Mouse (Mus musculus) gastrocnemius, adult 8-10 months (tissue): ENCODE results near the gene Rtel1. TPM values are rescaled to one million over a fixed set of nuclear protein-coding genes. Genes with fewer than 3 reads are reported as not detected.

Source experiments
- DNase-seq, 2 experiments: peaks; one replicate each; pipeline ENCODE4 v3.0.0; 2022; ENCODE audit warnings: low spot score in 2 of 2
- total RNA-seq, 4 experiments: library from RNA; stranded (reverse); gene quantifications; 2 replicates each; pipeline ENCODE4 v1.2.4; 2022

The Rtel1 gene
- total RNA-seq, 4 experiments from 2014 or later: 8.4 to 12.9 (median 9.0) TPM

GRCm38 (mm10) chr2:181386663-181387210 is 67.2 kb downstream of the Rtel1 start:
- no peak for DNase-seq

GRCm38 (mm10) chr2:181390136-181390870 is 70.8 kb downstream of the Rtel1 start:
- no peak for DNase-seq

- DNase-seq: no peak
Measured at GRCm38 (mm10) chr2:181391022-181391421, 71.5 kb downstream of the Rtel1 start.

- no peak for DNase-seq
Measured at GRCm38 (mm10) chr2:181391541-181391940, 72.0 kb downstream of the Rtel1 start.

DNA sequence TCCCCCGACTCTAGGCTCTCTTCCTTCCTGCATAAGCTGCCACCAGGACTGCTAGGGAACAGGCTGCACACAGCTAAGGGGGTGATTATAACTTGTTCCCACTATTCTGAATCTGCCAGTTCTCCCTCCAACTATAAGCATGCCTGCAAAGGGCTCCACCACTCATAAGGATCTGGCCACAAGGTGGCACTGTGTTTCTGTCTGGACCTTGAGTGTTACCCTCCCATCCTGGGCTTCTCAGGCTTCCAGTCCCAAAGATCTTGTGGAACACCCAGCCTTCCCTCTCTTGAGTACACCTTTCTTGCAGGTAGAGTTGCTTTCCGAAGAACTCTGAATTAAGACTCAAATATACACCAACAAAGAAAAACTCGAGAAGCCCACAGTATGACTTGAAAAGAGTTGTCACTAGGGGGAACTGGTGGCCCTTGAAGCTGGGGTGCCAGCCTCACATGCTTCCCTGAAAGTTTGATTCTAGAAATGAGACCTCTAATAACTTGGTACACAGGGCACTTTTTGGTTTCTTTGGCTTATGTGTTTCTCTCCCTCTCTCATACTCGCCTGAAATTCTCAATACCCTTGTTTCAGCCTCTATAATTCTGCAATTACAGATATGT is 73.2 kb downstream of the Rtel1 start:
- peak; percentile 80 for DNase-seq

- no peak for DNase-seq
Measured at GRCm38 (mm10) chr2:181394086-181394485, 74.5 kb downstream of the Rtel1 start.

- no peak for DNase-seq
Measured at GRCm38 (mm10) chr2:181397207-181397761, 77.7 kb downstream of the Rtel1 start.

DNA sequence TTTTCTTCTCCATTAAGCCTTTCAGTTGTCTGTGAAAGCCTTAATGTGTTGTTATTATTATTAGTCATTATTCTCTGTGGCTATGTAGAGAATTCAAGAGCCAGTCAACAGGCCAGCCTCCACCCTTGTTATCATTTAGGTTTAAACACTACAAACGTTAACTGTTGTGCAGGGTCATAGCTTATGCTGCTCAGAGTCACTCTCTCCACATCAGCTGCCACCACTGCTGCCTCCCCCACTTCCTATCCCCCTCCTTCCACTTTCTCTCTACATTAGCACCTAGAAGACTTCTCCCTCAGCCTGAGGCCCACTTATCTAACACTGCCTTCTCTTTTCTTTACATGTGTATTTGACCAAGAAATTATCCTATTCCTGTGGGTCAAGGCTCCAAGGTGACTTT is 82.0 kb downstream of the Rtel1 start:
- no peak for DNase-seq

DNA sequence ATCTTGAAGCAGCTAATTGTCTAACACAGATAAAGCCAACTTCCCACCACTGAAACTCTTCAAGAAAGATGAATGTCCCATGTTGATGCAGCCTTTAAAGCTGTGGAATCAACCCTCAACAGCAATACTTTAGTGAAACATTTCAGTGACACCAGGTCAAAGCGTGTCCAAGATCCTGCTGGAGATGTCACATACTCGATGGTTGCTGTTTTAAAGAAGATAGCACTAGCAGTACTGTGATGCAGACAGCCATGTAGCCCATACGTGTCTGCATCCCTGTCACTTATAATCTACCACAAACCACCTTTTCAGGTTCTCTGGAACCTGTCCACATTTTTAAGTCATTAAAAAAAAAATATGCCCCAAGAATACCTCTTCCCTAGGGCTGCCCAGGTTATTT is 84.2 kb downstream of the Rtel1 start:
- DNase-seq: no peak

Other genes with a start within 250 kb of the Rtel1 start
- gene Kcnq2, start 184.4 kb upstream of the Rtel1 start, total RNA-seq: under 1 TPM in 2 of 4 experiments, not detected in 2; 0.15 to 0.19 TPM
- gene Eef1a2, start 162.7 kb upstream of the Rtel1 start, total RNA-seq: 1,000 to 10,000 TPM; 1,913 to 2,067 (median 2,007) TPM
- gene Ppdpf, start 132.5 kb upstream of the Rtel1 start, total RNA-seq: 10 to 100 TPM; 38.4 to 43.8 (median 40.1) TPM
- gene Ptk6, start 117.0 kb upstream of the Rtel1 start, total RNA-seq: not detected
- under 1 TPM in 2 of 4 experiments, not detected in 2; 0.22 to 0.24 TPM for gene Srms, start 106.6 kb upstream of the Rtel1 start, total RNA-seq
- gene Fndc11, start 99.7 kb upstream of the Rtel1 start, total RNA-seq: not detected
- gene Helz2, start 77.7 kb upstream of the Rtel1 start, total RNA-seq: 1 to 10 TPM; 1.4 to 1.8 (median 1.6) TPM
- gene Gmeb2, start 31.7 kb upstream of the Rtel1 start, total RNA-seq: 1 to 10 TPM; 6.8 to 9.8 (median 7.9) TPM
- not detected for gene Stmn3, start 5.2 kb upstream of the Rtel1 start, total RNA-seq
- 10 to 100 TPM in 2 of 4 experiments, 1 to 10 TPM in 2; 9.3 to 11.2 (median 10.3) TPM for gene Zgpat, start 45.2 kb downstream of the Rtel1 start, total RNA-seq
- 10 to 100 TPM; 20.9 to 25.1 (median 23.8) TPM for gene Arfrp1, start 45.7 kb downstream of the Rtel1 start, total RNA-seq
- gene Lime1, start 60.3 kb downstream of the Rtel1 start, total RNA-seq: 1 to 10 TPM; 2.2 to 4.0 (median 3.0) TPM
- gene Zbtb46, start 139.7 kb downstream of the Rtel1 start, total RNA-seq: 1 to 10 TPM; 3.3 to 5.3 (median 4.1) TPM
- gene Abhd16b, start 173.5 kb downstream of the Rtel1 start, total RNA-seq: not detected
- gene Tpd52l2, start 177.4 kb downstream of the Rtel1 start, total RNA-seq: 10 to 100 TPM; 43.7 to 49.1 (median 45.8) TPM
- gene Dnajc5, start 200.7 kb downstream of the Rtel1 start, total RNA-seq: 10 to 100 TPM; 43.4 to 50.3 (median 44.1) TPM